Mouse (Mus musculus) thymus, adult 2 months (tissue): ENCODE data around the gene 1600012H06Rik.

ENCODE experiments used
- CTCF ChIP-seq: fragments of 200-500 bp; IDR thresholded peaks from 2 replicates; pipeline ENCODE4 v1.5.1; 2012; ENCODE audit warnings: mild to moderate bottlenecking, control low read depth, low read length, moderate library complexity, borderline replicate concordance; ENCODE audit not compliant: control insufficient read depth, poor library complexity, insufficient read depth; ENCODE audit errors: extremely low read depth
- POLR2A ChIP-seq: fragments of 200-500 bp; IDR thresholded peaks from 2 replicates; pipeline ENCODE4 v1.6.1; 2012; ENCODE audit warnings: mild to moderate bottlenecking, low read length, control low read depth, moderate library complexity; ENCODE audit not compliant: control insufficient read depth, poor library complexity, insufficient read depth; ENCODE audit errors: extremely low read depth

DNA sequence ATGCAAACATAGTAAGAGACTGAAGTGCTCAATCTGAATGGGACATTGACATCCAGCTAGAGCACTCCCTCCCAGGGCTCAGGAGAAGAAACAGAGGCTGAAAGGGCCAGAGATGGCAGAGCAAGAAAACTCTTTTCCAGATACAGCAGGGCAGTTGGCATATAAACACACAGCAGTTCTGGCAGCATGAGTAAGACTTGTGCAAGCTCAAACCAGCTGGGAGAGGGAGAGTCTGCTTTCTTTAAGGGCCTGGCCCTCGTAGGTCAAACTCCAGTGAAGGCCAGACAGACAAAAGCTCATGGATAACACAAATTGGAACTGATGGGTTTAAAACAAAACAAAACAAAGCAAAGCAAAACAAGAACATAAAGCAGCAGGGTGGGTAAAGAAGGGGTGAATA lies 36.4 kb upstream of the 1600012H06Rik start:
- no peak for TF ChIP-seq CTCF
- TF ChIP-seq POLR2A: no peak
